Mouse (Mus musculus) C3H10T1/2 (cell line): Measurements from ENCODE around the gene Taf8. TPM values are rescaled to one million over a fixed set of nuclear protein-coding genes. Genes with fewer than 3 reads are reported as not detected.

Experiments
- polyA plus RNA-seq, 2 experiments: library from polyadenylated mRNA; unstranded; fragments of >200 nt; fragmentation: generic; extraction: Trizol; gene quantifications; one replicate each; pipeline ENCODE4 v1.2.1; 2012; ENCODE audit warnings: missing spikeins in 2 of 2

Gene Taf8
- polyA plus RNA-seq, result 10 to 100 TPM in 1 of 2 experiments, 1 to 10 TPM in 1; 6.7 to 23.2 TPM

DNA sequence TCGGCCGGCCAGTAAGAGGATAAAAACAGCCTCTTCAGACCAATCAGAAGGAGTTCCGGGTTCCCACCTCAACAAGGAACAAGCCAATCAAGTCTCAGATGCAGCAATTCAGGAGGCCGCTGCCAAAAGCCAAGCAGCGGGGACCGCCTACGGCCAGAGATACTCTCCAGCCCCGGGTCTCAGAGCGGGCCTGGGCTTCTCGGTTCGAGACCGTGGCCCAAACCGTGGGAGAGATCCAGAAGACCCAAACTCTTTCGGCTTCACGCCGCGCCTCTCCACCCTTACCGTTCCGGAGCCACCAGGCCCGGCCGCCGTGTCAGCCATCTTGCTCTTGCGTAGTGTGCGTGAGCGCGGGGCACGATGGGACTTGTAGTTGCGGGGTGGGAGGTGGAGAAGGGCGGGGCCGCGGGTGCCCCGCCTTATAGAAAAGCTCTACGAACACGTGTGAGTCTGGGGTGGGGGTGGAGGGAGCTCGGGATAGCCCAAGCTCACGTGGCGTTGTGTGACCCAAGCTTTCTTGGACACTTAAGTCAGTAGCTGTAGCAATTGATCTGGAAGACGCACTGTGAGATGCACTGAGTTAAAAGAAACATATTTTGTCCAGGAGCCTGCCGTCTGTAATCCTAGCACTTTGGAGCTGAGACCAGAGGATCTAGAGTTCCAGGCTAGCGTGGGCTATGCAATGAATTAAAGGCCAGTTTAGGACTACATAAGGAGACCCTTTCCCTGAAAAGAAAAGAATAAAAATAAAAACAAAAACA, at the start of gene Taf8:
Gene Taf8 (minus strand): TSS at position 347 of the 761 bp plus-strand sequence.

GRCm38 (mm10) chr17:47504941-47505346, 2.9 kb upstream of the Taf8 start, which contains the start of gene Ccnd3:
Ccnd3 (plus strand) TSS chr17:47505051.

DNA sequence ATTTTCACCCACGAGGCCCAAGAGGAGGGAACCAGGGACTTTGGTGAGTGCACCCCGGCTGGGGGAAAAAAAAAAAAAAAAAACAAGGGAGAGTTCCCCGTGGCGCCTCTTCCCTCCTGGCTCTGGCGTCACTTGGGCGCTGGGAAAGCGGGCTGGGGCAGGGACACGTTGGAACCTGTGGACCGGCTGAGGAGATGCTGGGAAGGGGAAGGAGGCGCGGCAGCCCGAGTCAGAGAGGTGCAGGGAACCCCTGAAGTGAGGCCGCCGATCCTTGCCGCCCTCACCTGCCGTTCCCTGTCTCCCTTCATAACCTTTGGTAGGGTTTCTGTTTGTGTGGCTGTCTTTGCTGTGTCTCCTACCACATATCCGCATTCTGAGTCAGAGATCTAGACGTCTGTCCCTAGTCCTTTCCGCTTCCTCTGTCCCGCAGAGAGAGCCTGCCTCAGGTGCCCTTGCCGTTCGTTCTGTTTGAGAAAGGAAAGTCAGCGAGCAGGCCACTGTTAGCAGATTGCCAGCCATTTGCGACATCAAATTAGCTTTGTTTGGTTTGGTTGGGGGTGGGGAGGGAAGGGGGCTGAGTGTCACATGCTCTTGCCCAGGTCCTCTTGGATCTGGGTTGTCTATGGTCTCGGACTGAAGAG, 65.1 kb downstream of the Taf8 start, which contains the start of gene 1700001C19Rik:
Gene 1700001C19Rik (minus strand): TSS at position 470 of the 641 bp plus-strand sequence.

GRCm38 (mm10) chr17:47436156-47436906, 65.8 kb downstream of the Taf8 start, which contains the start of gene AI661453:
AI661453 (plus strand) TSS chr17:47436615.

Other genes with a start within 250 kb of the Taf8 start
- gene Mrps10, start 133.4 kb downstream of the Taf8 start, polyA plus RNA-seq, result 10 to 100 TPM; 61.1 to 83.7 TPM
- 1 to 10 TPM in 1 of 2 experiments, under 1 TPM in 1; 0.07 to 1.3 TPM for gene Guca1b, start 116.9 kb downstream of the Taf8 start, polyA plus RNA-seq
- not detected for gene Guca1a, start 101.7 kb downstream of the Taf8 start, polyA plus RNA-seq
- under 1 TPM in 1 of 2 experiments, not detected in 1; 0.01 TPM for gene AI661453, start 65.7 kb downstream of the Taf8 start, polyA plus RNA-seq
- gene 1700001C19Rik, start 64.9 kb downstream of the Taf8 start, polyA plus RNA-seq, result not detected
- 100 to 1,000 TPM; 135 to 156 TPM for gene Ccnd3, start 2.8 kb upstream of the Taf8 start, polyA plus RNA-seq
- 10 to 100 TPM; 11.7 to 39.0 TPM for gene Bysl, start 109.2 kb upstream of the Taf8 start, polyA plus RNA-seq
- 10 to 100 TPM in 1 of 2 experiments, 1 to 10 TPM in 1; 9.5 to 35.1 TPM for gene Med20, start 109.3 kb upstream of the Taf8 start, polyA plus RNA-seq
- 1 to 10 TPM in 1 of 2 experiments, under 1 TPM in 1; 0.55 to 1.3 TPM for gene Gm20517, start 109.3 kb upstream of the Taf8 start, polyA plus RNA-seq
- gene Usp49, start 128.4 kb upstream of the Taf8 start, polyA plus RNA-seq, result 1 to 10 TPM in 1 of 2 experiments, under 1 TPM in 1; 0.74 to 3.4 TPM
- 100 to 1,000 TPM; 293 to 619 TPM for gene Tomm6, start 186.1 kb upstream of the Taf8 start, polyA plus RNA-seq
- 1 to 10 TPM in 1 of 2 experiments, under 1 TPM in 1; 0.63 to 6.1 TPM for gene Frs3, start 186.7 kb upstream of the Taf8 start, polyA plus RNA-seq
- gene Gm21981, start 192.2 kb upstream of the Taf8 start, polyA plus RNA-seq, result 1 to 10 TPM; 1.9 to 3.8 TPM
- under 1 TPM; 0.11 to 0.40 TPM for gene Prickle4, start 192.4 kb upstream of the Taf8 start, polyA plus RNA-seq
- not detected for gene Pgc, start 224.6 kb upstream of the Taf8 start, polyA plus RNA-seq
- 10 to 100 TPM; 17.5 to 28.3 TPM for gene Tfeb, start 234.7 kb upstream of the Taf8 start, polyA plus RNA-seq